Mouse (Mus musculus) kidney, postnatal 10 days (tissue): ENCODE results near the gene Flywch1.

Experiments used
- DNase-seq: peaks from one replicate; pipeline ENCODE4 v3.0.0; 2021; ENCODE audit warnings: mixed read lengths

The Flywch1 gene

DNA sequence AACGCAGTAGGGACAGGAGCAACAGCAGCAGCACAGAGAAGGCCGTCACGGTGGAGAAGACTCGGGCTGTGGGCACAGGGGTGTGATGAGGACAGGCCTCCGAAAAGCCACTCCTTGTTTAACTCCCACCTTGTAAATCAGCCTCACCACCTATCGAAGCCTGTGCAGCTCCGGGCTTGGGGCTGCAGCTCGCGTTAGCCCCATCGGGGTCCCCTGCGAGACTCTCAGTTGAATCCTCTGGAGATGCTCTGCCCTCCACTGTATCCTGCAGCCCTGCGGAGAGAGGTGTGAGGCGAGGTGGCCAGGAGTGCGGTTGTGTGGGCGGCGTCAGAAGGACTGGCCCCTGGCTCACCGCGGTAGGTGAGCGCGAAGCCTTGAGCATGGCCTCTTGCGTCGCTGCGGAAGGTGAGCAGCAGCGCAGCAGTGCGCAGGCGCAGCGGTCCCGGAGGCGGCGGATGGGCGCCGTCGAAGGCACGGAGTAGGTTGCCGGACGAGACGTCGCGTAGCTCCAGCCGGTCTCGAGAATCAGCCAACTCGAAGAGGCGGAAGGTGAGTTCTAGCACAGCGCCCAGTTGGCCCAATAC lies 29.1 kb downstream of the Flywch1 start:
- peak; percentile 55 for DNase-seq

DNA sequence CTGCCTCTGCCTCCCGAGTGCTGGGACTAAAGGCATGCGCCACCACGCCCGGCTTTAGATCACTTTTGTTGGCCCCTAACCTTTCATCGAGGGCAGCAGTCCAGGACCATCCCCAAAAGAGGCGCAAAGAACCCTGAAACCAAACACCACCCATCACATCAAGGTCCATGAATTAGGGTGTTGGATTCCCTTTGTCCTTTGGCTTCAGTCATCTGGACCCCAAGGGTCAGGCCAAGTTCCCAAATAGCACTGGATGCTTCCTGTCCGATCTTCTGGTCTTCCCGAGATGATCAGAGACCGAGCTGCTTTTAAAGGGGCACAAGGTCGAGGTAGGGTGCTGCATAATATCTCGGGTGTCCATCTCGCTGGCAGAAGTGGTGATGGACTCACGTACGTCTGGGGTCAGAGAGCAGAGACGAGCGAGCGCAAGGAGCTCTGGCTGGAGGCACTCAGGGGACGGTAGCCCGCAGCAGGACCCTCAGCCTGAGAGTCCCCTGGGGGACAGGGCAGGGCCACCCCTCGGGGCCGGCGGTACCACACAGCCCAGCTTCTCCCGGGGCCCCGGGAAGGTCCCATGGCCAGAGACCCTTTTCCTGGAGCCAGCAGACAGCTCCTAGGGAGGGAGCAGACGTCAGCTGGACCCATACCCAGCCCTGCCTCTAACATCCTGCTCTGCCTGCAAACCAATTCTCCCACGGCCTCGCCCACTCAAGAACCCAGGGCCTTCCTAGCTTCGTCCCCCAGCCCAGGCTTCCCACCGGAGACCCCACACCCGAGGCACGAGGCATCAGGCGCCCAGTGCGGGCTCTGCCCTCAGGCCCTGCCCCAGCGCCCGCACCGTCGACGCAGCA lies 29.8 kb downstream of the Flywch1 start:
- DNase-seq = no peak

DNA sequence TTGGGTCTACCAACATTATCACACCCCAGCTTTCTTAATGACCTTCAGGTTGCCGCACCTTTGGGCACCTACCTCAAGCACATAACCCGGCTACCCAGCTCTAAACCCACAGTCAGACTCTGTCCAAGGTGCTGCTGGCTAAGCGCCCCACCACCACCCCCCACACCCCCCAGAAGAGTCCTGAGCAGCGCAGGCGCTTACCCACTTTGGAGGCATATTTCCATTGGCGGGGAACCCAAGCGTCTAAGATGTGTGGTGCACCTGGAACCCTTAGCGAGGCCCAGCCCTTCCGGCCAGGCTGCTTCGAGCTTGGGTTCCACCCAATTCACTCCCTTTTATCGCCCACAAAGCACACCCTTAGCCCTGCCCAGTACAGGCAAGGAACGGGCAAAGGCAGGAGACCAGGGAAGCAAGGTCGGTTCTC lies 30.8 kb downstream of the Flywch1 start, which contains the start of gene Paqr4:
Gene Paqr4 (minus strand): TSS at position 270 of the 424 bp plus-strand sequence.
- no peak for DNase-seq

DNA sequence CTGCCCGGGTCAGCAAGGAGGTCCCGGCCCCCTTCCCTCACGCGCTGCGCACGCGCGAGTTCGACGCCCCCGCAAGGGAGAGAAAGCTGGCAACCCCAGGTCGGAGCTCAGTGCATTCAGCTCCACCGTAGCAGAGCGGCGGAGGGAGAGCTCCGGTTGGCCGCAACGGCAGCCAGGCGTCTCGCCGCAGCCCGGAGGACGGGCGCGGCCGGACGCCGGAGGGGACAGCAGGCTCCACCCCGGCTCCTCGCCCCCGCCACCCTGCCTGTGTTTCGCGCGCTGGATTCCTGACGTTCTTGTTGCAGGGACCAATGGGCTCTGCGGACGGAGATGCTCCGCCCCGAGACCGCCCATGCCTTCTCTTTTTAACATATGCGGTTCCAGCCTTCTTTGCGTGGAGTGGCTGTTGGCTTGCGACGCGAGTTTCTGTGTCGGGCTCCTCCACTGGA lies 31.2 kb downstream of the Flywch1 start:
- peak; percentile 93 for DNase-seq

DNA sequence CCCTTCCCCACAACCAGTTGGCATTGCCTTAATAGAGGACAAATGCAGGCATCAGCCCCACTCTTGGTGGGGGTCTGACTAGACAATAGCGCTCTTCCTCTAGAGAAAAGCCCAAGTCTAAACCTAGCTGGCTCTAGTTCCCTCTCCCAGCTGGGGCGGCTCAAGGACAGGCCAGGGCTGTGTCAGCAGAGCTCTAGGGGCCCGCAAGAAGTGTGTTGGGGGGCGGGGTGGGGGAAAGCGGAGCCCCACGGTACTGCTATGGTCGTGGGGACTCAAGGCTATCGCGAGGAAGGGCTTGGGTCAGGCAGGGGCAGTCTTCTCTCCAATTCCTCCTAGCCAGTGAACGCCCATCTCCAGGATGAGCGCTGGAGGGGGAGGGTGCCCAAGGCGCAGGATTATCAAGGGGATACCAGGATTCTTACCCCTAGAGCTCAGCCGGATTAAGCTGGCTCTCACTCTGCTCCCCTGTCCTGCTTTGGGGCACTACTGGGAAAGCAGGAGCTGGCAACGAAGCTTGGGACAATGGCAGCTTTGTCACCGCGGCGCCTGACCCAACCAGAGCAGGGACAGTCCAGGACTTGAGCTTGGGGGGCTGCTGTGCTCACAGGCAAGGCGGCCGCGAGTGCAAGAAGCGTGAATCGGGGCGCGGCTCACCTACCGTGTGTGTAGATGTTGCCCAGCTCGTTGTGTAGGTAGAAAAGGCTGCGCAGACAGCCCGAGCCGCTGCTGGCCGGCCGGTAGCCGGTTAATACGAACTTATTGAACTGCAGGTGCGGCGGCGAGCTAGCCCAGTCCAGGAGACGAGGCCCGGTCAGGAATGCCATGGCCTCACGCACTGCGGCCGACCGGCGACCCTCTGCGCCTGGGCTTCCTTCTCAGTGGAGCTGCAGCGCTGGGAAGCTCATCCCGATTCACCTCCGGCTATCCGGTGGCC lies 31.9 kb downstream of the Flywch1 start:
- peak; percentile 62 for DNase-seq

DNA sequence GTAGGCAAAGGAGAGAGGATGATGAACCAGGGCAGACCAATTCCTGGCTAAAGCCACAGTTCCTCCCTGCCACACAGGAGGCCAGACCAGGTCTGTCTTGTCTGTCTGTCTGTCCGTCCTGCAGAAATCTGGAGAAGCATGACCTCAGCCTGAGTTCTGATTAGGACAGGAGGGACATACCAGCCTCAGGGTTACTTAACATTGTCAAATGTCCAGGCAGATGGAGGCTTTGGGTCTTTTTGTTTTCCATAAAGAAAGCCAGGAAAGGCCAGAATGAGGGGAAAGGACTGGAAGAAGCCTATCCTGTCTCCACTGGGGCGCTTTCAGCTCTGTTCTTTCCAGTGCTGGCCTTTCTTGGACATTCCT lies 32.6 kb downstream of the Flywch1 start:
- no peak for DNase-seq

DNA sequence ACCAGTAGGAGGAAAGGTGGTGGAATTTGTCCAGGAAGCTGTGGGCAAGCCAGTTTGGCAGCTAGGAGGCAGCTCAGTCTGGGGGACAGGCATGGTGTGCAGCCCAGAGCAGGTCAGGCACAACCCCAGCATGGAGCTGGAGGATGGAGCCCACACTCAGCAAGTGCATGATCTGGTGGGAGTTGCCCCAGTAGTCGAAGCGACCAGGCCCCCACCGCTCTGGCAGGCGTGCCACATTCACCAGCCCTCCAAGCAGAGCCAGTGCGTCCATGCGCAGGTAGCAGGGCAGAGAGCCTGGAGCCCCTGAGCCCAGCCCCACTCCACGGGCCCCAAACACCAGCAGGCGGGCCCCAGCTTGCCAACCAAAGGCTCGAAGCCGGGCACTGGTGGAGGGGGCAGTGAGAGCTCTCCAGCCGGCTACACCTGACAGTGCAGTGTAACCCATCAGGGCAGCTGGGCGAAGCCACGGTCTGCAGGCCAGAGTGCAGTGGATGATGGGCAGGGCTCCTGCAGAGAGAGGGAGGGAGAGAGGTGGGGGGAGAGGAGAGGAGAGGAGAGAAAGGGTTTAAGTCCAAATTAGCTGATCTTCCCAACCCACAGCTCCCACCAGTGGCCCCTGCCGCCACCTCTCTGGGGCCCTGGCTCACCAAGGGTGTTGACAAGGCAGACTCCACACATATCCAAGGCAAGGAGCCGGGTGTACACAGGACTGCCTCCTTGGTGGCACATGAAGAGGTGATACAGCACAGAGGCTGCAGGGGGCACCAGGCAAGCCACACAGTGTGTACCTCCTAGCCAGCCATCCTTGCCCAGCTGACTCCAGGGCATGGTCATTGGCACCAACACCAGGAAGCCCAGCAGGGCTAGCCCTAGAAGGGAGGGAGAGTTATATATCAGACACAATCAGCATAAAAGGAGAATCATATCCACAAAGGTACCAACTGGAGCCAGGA lies 33.6 kb downstream of the Flywch1 start:
- no peak for DNase-seq

DNA sequence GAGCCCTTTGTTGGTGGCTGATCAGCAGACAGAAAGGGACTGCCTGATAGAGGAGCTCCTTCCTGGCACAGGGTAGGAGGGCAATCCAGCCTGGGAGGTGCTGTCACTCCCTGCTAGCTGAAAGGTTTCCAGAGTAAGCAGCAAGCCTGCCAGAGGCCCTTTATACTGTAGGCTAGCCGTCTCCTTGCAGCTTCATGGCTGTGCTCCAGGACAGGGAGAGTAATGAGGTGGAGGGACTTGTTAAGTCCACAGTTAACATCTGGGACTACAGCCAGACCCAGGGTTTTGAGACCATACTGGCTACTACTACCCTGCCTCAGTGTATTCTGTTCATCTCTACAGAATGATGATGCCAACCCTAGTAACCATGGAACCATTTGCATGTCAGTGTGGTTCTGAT lies 37.1 kb downstream of the Flywch1 start:
- no peak for DNase-seq

DNA sequence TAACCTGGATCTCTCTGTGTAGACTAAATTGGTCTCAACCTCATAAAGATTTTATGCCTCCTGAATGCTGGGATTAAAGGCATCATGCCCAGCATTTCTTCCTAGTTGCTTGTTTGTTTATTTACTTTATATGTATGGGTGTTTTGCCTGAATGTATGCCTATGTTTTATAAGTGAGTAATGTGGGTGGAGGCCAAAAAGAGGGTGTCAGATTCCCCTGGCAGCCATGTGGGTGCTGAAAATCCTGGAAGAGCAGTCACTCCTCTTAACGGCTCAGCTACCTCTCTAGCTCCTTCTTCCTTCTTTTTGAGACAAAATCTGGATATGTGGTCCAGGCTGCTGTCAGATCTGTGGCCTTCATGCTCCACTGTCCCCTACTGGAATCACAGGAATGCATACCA lies 41.0 kb downstream of the Flywch1 start:
- no peak for DNase-seq

DNA sequence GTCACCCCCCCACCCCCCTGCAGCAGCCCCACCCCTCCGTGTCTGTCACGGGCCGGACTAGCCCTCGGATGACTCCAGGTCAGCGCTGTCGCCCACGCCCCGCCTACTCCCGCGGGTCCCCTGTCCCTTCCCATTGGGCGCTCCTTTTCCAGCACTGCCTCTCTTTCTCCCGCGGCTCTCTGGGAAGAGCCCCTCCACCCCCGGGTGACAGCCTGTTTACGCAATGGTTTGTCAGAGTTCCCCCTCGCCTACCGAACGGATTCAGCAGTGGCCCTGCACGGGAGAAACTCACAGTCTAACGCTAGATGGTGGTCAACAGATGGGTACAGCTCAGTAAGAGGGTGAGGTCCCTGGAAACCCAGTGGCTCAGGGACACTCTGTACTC lies 44.7 kb downstream of the Flywch1 start:
- peak; percentile 89 for DNase-seq

DNA sequence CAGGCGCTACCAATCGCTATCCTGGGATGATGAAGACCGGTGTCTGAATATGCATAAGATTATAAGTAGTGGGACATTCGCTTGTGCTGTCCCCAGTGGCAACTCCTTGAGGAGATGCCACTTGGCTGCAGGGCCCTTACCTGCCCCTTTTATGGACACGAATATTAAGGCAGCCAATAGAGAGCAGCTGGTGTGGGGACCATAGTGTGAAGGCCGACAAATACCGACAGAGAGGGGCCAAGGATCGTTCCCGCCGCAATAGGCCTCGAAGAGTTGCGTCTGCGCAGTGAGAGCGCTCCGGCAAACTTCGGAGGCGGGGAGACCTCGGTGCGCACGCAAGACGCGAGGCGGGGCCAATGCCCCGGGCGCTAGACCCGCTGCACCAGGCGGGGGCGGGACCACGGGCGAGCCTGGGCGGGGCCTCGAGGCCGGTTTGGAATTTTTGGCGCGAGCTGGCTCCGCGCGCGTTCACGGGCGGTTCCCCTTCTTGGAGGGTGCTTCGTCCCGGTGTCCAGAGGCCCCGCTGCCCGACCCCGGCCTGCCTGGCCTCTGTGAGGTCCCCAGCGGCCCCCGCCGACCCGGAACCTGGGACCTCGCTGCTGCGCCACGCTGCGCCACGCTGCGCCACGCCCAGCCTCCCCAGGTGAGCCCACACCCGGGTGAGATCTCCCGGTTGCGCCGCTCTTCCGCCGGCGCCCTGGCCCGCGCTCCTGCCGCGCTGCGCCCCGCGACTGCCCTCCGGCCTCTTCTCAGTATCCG lies 45.2 kb downstream of the Flywch1 start, which contains the start of gene Pkmyt1:
Gene Pkmyt1 (plus strand): TSS at position 338 of the 759 bp plus-strand sequence.
- peak; percentile 98 for DNase-seq

DNA sequence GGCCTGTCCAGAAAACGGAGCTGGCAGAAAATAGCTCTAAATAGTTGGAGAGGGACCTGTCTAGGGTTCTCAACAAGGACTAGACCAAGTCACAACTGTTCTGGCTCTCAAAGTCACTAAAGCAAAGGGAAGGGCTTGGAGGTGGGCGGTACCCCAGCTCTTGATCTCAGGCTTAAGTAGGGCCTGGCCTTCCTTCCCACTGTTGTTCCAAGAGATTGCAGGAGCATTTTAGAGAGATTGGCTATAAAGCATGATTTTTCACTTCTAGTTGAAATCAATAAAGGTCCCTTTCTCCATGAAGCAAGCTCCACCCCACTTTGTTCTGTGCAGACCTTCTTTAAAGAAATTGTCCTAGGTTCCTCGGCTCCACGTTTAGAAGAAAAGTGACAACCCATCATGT lies 45.9 kb downstream of the Flywch1 start:
- no peak for DNase-seq

DNA sequence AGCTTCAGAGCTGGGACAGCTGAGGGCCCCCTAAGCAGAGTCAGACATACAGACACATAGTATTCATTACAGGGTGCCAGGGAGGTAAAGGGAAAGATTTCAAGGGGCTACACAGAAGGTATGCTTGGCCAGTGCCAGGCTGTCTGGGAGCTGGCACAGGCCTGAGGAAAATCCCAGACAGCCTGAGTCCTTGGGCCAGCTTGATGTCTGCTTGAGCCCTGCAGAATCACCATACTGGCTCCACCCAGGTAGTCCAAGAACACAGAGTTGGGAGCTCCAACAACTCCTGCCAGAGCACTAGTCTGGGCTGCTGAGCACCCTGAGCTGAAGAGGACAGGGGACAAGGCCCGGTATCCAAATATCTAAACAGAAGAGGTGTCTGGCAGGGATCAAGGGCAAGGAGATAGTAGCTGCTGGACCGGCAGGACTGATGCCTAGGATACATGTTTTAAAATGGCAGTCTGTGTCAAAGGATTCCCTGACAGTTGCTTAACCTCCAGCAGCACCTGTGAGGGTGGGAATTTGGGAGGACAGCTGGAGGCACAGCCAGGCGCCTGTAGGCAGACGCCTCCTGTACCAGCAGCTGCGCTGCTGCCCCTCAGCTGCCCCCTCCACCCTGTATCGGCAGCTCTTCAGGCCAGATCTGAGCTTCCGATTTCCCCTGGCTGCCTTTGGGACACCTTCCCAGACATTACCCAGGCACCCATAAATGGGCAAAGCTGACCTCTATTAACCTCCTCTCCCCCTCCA lies 48.9 kb downstream of the Flywch1 start, which contains the start of gene 1520401A03Rik:
Gene 1520401A03Rik (minus strand): TSS at position 408 of the 750 bp plus-strand sequence.
- DNase-seq = no peak

DNA sequence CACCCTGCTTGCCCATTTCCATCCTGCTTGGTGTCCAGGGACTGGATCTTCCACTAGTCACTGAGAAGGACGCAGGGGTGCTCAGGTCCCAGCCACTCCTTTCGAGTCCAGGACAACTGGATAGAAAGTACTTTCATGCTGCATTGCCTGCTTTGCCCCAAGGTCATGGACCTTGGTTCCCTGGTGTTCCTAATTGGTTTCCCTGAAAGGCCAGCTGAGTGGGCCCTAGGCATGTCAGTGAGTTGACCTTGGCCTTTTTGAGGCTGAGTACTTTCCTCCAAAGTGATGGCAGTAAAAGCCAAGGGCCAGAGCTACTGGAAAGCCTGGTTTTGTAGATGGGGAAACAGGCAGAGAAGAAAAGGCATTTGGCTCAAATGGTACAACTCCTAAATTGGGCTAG lies 49.5 kb downstream of the Flywch1 start:
- no peak for DNase-seq

DNA sequence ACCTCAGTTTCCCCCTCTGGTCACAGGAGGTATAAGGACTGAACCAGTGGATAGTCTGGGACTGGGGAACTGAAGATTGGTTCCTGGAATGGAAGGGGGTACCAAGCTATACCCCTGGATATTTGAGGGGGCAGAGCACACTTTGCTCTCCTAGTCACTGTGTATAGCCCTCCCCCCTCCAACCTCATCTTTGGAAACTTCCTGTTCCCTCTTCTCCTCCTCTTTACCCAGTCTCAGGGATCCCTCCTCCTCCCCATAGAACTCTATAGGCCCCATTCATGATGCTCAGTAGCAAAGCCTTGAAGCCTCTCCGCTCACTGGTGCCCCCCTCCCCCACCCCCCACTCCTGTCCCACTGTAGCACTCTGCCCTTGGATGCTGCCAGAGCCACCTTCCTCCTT lies 51.9 kb downstream of the Flywch1 start:
- no peak for DNase-seq

DNA sequence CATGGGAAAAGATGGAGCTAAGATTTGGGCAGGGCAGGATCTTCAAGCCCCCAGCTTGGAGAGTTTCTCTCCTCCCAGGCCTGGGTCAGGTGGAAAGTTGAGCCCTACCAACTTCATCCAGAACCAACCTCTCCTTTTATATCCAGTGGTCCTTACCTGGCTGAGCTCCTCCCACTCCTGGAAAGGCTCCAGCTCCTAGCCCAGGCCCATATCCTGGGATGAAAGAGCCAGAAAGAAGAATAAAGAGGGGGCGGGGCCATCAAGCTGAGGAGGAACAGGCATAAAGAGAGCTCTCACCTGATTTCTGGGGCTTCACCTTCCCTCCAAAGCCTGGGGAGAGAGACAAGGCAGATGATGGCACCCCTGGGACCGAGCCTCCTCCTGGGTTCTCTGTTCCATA lies 54.4 kb downstream of the Flywch1 start:
- DNase-seq = no peak

DNA sequence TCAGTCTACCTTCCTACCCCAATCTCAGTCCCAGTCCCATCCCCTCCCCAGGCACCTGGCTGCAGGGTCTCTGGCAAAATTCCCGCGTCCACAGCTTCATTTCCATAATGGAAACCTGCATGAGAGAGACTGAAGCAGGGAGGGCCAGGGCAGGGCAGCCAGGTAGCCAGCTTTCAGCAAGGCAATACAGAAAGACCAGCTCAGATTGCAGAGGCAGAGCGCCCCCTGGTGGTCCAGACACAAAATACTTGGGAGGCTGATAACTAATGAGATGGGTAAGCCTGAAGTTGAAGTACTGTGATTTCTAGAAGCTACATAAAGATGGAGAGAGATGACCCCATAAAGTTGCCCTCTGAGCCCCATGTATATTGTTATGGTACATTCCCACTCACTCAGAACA lies 65.2 kb downstream of the Flywch1 start:
- DNase-seq = peak; percentile 84

DNA sequence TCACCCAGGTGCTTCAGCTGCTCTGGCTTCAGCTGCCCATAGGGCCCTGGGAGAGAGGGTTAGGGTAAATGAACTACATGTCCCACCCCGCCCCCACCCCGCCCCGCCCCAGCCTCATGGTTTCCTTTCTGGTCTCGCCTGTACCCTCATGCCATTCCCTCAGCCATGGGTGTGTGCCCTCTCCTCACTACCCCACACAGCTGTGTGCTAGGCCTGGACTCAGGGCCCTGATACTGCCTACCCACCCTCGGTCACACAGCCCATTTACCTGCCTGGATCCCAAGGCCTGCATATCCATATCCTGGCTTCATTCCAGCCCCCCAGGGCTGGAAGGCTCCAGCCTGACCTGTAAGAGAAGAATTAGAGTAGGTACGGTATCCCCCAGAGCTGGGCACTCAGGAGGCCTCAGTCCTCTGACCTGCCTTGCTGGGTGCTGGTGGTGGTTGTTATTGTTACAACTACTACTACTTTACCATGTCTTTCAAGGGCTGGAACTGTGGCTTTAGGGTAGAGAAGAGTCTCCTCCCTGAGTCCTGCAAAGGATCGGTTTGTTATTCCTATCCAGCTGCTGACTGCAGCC lies 65.8 kb downstream of the Flywch1 start:
- no peak for DNase-seq

DNA sequence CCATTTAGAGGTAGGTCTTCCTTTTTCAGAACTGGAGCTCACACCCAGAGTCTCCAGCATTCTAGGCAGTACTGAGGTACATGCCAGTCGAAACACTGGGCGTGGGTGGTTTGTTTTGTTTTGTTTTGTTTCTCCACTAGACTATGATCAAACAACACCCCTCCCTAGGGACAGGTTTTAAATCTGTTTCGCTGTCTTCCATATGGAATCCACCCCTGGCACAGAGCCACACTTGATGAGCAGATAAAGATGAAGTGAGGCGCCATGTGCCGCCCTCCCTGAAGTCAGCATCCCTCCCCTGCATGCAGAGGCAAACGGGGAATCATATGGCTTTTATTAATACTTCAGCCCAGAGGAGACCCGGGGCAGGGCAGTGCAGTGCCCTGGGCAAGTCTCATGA lies 66.7 kb downstream of the Flywch1 start:
- DNase-seq = no peak

DNA sequence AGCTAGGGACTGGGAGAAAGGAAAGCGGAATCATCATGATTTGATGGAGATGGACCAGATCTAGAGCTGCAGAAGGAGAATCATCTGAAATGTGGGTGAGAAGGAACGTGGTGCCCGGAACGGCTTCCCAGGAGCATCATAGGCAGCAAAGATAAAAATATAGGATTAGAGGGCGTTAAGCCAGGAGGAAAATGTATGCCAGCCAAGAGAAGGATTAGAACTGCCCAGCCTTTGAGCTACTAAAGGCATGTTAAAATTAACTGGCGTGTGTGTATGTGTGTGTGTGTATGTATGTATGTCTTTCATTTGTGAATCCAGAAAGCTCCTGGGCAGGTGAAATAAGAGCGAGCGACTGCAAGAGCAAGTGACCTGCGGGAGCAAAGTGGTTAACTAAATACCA lies 68.1 kb downstream of the Flywch1 start:
- DNase-seq = no peak
